Mouse (Mus musculus): ENCODE measurements around the gene Abhd14b. TPM values are rescaled to one million over a fixed set of nuclear protein-coding genes. Genes with fewer than 3 reads are reported as not detected.

The Abhd14b gene
- total and polyA plus RNA-seq, 3 experiments, result 6.6 to 27.8 (median 6.8) TPM

GRCm38 (mm10) chr9:106499667-106500066 lies 52.4 kb downstream of the Abhd14b start, which contains the start of gene Iqcf1:
Gene Iqcf1, plus strand, starts transcription at chr9:106499967.
- no peaks in the 10 kb centered on the region for H3K4me1 ChIP-seq (ENCODE audit: control insufficient read depth, insufficient read depth, low read length)
- H3K36me3 ChIP-seq (ENCODE audit: control insufficient read depth, insufficient read depth, low read length), result no peaks in the 10 kb centered on the region
- TF ChIP-seq POLR2A (IDR thresholded peaks at IDR 0.05; ENCODE audit: insufficient read depth, low read depth, low read length), result no peak
- no peak for TF ChIP-seq EP300 (IDR thresholded peaks at IDR 0.05; ENCODE audit: insufficient read depth, low read depth, low read length)
- no peak for TF ChIP-seq CTCF (IDR thresholded peaks at IDR 0.05)
- H3K27me3 ChIP-seq (ENCODE audit: control insufficient read depth, insufficient read depth, low read length), result no peaks in the 10 kb centered on the region
- WGBS, result 89% methylated on average over 6 of the region's 6 CpGs
- H3K9ac ChIP-seq (ENCODE audit: low read depth, low read length), result no peak within 1 kb of the TSS
- no peaks in the 10 kb centered on the region for H3K79me2 ChIP-seq (replicated peaks; ENCODE audit: control insufficient read depth, insufficient read depth, low read length)
- no peak for DNase-seq
- H3K27ac ChIP-seq, result no peak within 1 kb of the TSS
- intact Hi-C loops (cut with DNase I), result no loop called here
- H3K4me3 ChIP-seq, result no peak within 1 kb of the TSS

GRCm38 (mm10) chr9:106501846-106502245 lies 54.6 kb downstream of the Abhd14b start:
- Histone ChIP-seq H3K9ac (ENCODE audit: low read depth, low read length) (no peak overlapping the region), H3K4me3 (no peak overlapping the region), H3K4me1 (ENCODE audit: control insufficient read depth, insufficient read depth, low read length) (no peaks in the 10 kb centered on the region), H3K27me3 (ENCODE audit: control insufficient read depth, insufficient read depth, low read length) (no peaks in the 10 kb centered on the region), H3K27ac (no peak overlapping the region), H3K79me2 (replicated peaks; ENCODE audit: control insufficient read depth, insufficient read depth, low read length) (no peaks in the 10 kb centered on the region), H3K36me3 (ENCODE audit: control insufficient read depth, insufficient read depth, low read length) (no peaks in the 10 kb centered on the region)
- no peak for DNase-seq
- TF ChIP-seq EP300 (IDR thresholded peaks at IDR 0.05; ENCODE audit: insufficient read depth, low read depth, low read length) (no peak), POLR2A (IDR thresholded peaks at IDR 0.05; ENCODE audit: insufficient read depth, low read depth, low read length) (no peak), CTCF (IDR thresholded peaks at IDR 0.05) (no peak)
- 86% methylated on average over 22 of the region's 22 CpGs for WGBS
- intact Hi-C loops (cut with DNase I), result no loop called here

Other genes starting within 250 kb of the Abhd14b start
- 10 to 100 TPM; 10.8 to 12.1 TPM for gene Ppm1m, start 247.7 kb upstream of the Abhd14b start, total RNA-seq (2021)
- 17.4 and 18.9 TPM in 2 replicates for gene Ppm1m, start 247.7 kb upstream of the Abhd14b start, polyA plus RNA-seq (2012; rRNA removed)
- 100 to 1,000 TPM; 182 to 219 TPM for gene Twf2, start 244.4 kb upstream of the Abhd14b start, total RNA-seq (2021)
- 251 and 268 TPM in 2 replicates for gene Twf2, start 244.4 kb upstream of the Abhd14b start, polyA plus RNA-seq (2012; rRNA removed)
- gene Tlr9, start 224.9 kb upstream of the Abhd14b start, total RNA-seq (2021), result under 1 TPM; 0.39 to 0.47 TPM
- 1.1 and 1.9 TPM in 2 replicates for gene Tlr9, start 224.9 kb upstream of the Abhd14b start, polyA plus RNA-seq (2012; rRNA removed)
- gene Alas1, start 198.8 kb upstream of the Abhd14b start, total RNA-seq (2021), result 100 to 1,000 TPM; 438 to 443 TPM
- 382 and 470 TPM in 2 replicates for gene Alas1, start 198.8 kb upstream of the Abhd14b start, polyA plus RNA-seq (2012; rRNA removed)
- 1 to 10 TPM; 3.2 to 4.0 TPM for gene Poc1a, start 166.4 kb upstream of the Abhd14b start, total RNA-seq (2021)
- gene Poc1a, start 166.4 kb upstream of the Abhd14b start, polyA plus RNA-seq (2012; rRNA removed), result 5.9 and 6.2 TPM in 2 replicates
- gene Dusp7, start 78.8 kb upstream of the Abhd14b start, total RNA-seq (2021), result 10 to 100 TPM; 47.6 to 64.9 TPM
- 102 and 118 TPM in 2 replicates for gene Dusp7, start 78.8 kb upstream of the Abhd14b start, polyA plus RNA-seq (2012; rRNA removed)
- 100 to 1,000 TPM; 251 to 296 TPM for gene Rpl29, start 18.0 kb upstream of the Abhd14b start, total RNA-seq (2021)
- 247 and 287 TPM in 2 replicates for gene Rpl29, start 18.0 kb upstream of the Abhd14b start, polyA plus RNA-seq (2012; rRNA removed)
- 10 to 100 TPM; 20.1 to 26.7 TPM for gene Acy1, start 9.1 kb upstream of the Abhd14b start, total RNA-seq (2021)
- gene Acy1, start 9.1 kb upstream of the Abhd14b start, polyA plus RNA-seq (2012; rRNA removed), result 12.0 and 12.5 TPM in 2 replicates
- gene Abhd14a, start 219 bp downstream of the Abhd14b start, total RNA-seq (2021), result 10 to 100 TPM; 18.7 to 21.8 TPM
- 33.2 and 43.0 TPM in 2 replicates for gene Abhd14a, start 219 bp downstream of the Abhd14b start, polyA plus RNA-seq (2012; rRNA removed)
- gene Pcbp4, start 5.8 kb downstream of the Abhd14b start, total RNA-seq (2021), result 10 to 100 TPM; 70.0 to 74.6 TPM
- gene Pcbp4, start 5.8 kb downstream of the Abhd14b start, polyA plus RNA-seq (2012; rRNA removed), result 92.8 and 95.8 TPM in 2 replicates
- not detected for gene Gpr62, start 18.5 kb downstream of the Abhd14b start, total RNA-seq (2021)
- gene Gpr62, start 18.5 kb downstream of the Abhd14b start, polyA plus RNA-seq (2012; rRNA removed), result 0.12 TPM in 1 of 2 replicates, not detected in the other
- gene Rrp9, start 28.5 kb downstream of the Abhd14b start, total RNA-seq (2021), result 10 to 100 TPM; 18.9 to 23.4 TPM
- gene Rrp9, start 28.5 kb downstream of the Abhd14b start, polyA plus RNA-seq (2012; rRNA removed), result 21.0 and 22.3 TPM in 2 replicates
- 10 to 100 TPM; 29.4 to 31.2 TPM for gene Parp3, start 29.5 kb downstream of the Abhd14b start, total RNA-seq (2021)
- 35.1 and 46.7 TPM in 2 replicates for gene Parp3, start 29.5 kb downstream of the Abhd14b start, polyA plus RNA-seq (2012; rRNA removed)
- not detected for gene Iqcf1, start 52.5 kb downstream of the Abhd14b start, total RNA-seq (2021)
- 0.37 TPM in 1 of 2 replicates, not detected in the other for gene Iqcf1, start 52.5 kb downstream of the Abhd14b start, polyA plus RNA-seq (2012; rRNA removed)
- not detected for gene Iqcf5, start 67.1 kb downstream of the Abhd14b start, total RNA-seq (2021)
- not detected in 2 replicates for gene Iqcf5, start 67.1 kb downstream of the Abhd14b start, polyA plus RNA-seq (2012; rRNA removed)
- gene Iqcf3, start 114.2 kb downstream of the Abhd14b start, total RNA-seq (2021), result not detected
- 0.15 TPM in 1 of 2 replicates, not detected in the other for gene Iqcf3, start 114.2 kb downstream of the Abhd14b start, polyA plus RNA-seq (2012; rRNA removed)
- not detected for gene Iqcf4, start 123.5 kb downstream of the Abhd14b start, total RNA-seq (2021)
- gene Iqcf4, start 123.5 kb downstream of the Abhd14b start, polyA plus RNA-seq (2012; rRNA removed), result not detected in 2 replicates
- not detected for gene Iqcf6, start 179.1 kb downstream of the Abhd14b start, total RNA-seq (2021)
- not detected in 2 replicates for gene Iqcf6, start 179.1 kb downstream of the Abhd14b start, polyA plus RNA-seq (2012; rRNA removed)
- gene Grm2, start 208.6 kb downstream of the Abhd14b start, total RNA-seq (2021), result not detected
- 0.09 TPM in 1 of 2 replicates, not detected in the other for gene Grm2, start 208.6 kb downstream of the Abhd14b start, polyA plus RNA-seq (2012; rRNA removed)
- 10 to 100 TPM; 40.3 to 47.6 TPM for gene Tex264, start 238.5 kb downstream of the Abhd14b start, total RNA-seq (2021)
- 62.1 and 69.2 TPM in 2 replicates for gene Tex264, start 238.5 kb downstream of the Abhd14b start, polyA plus RNA-seq (2012; rRNA removed)

Measured in heart, adult 2 months (tissue).